Mouse (Mus musculus) MEL (cell line): ENCODE data around the gene Eif4g1. TPM values are rescaled to one million over a fixed set of nuclear protein-coding genes. Genes with fewer than 3 reads are reported as not detected.
A peak's percentile ranks its signal among the peaks of the same experiment; 100 is the strongest.

ENCODE experiments used
- DNase-seq: peaks from one replicate; pipeline ENCODE4 v3.0.0; 2011; ENCODE audit warnings: low read depth, low spot score
- H3K27ac ChIP-seq: 2 replicates; pipeline ENCODE4 v1.5.1; 2012; ENCODE audit warnings: low read depth, mild to moderate bottlenecking, control low read depth, low read length, moderate library complexity; ENCODE audit not compliant: control insufficient read depth
- H3K27me3 ChIP-seq, 2 experiments: fragments of 150-350 bp in 1 of 2; sonication (generic) in 1 of 2; 2 replicates each; pipeline ENCODE4 v1.6.1; 2012; ENCODE audit warnings: low read length in 2 of 2, mild to moderate bottlenecking in 2 of 2, improper control_type of control experiment in 1 of 2, moderate library complexity in 1 of 2; ENCODE audit not compliant: insufficient read depth in 2 of 2, control insufficient read depth in 1 of 2
- H3K36me3 ChIP-seq, 2 experiments: 2 replicates each; pipeline ENCODE4 v1.6.1; 2012 to 2014; ENCODE audit warnings: low read length in 2 of 2, improper control_type of control experiment in 1 of 2, inconsistent platforms in 1 of 2, mild to moderate bottlenecking in 1 of 2; ENCODE audit not compliant: insufficient read depth in 2 of 2, control insufficient read depth in 1 of 2
- H3K4me1 ChIP-seq, 2 experiments: fragments of 150-350 bp in 1 of 2; sonication (generic) in 1 of 2; 2 replicates each; pipeline ENCODE4 v1.6.1; 2012; ENCODE audit warnings: low read length in 2 of 2, improper control_type of control experiment in 1 of 2, mild to moderate bottlenecking in 1 of 2; ENCODE audit not compliant: insufficient read depth in 2 of 2, control insufficient read depth in 1 of 2
- H3K4me3 ChIP-seq, 2 experiments: fragments of 150-350 bp in 1 of 2; sonication (generic) in 1 of 2; 2 replicates each; pipeline ENCODE4 v1.5.1; 2012; ENCODE audit warnings: low read depth in 2 of 2, low read length in 2 of 2, mild to moderate bottlenecking in 2 of 2, moderate library complexity in 2 of 2, control low read depth in 1 of 2, improper control_type of control experiment in 1 of 2; ENCODE audit not compliant: control insufficient read depth in 1 of 2, insufficient read depth in 1 of 2
- H3K79me2 ChIP-seq: 2 replicates; pipeline ENCODE4 v1.6.1; 2012; ENCODE audit warnings: mild to moderate bottlenecking, low read length, moderate library complexity; ENCODE audit not compliant: control insufficient read depth, poor library complexity, insufficient read depth
- H3K9ac ChIP-seq: 2 replicates; pipeline ENCODE4 v1.6.1; 2012; ENCODE audit warnings: low read depth, mild to moderate bottlenecking, control low read depth, low read length, moderate library complexity; ENCODE audit not compliant: control insufficient read depth, poor library complexity, severe bottlenecking
- H3K9me3 ChIP-seq: fragments of 150-350 bp; sonication (generic); replicated peaks from 2 replicates; pipeline ENCODE4 v1.6.1; 2012; ENCODE audit warnings: mild to moderate bottlenecking, low read length, improper control_type of control experiment, moderate library complexity; ENCODE audit not compliant: insufficient read depth
- BHLHE40 ChIP-seq: IDR thresholded peaks from 2 replicates; pipeline ENCODE4 v1.6.1; 2012; ENCODE audit warnings: low read depth, mild to moderate bottlenecking, inconsistent platforms, low read length, improper control_type of control experiment, borderline replicate concordance
- CHD1 ChIP-seq: IDR thresholded peaks from 2 replicates; pipeline ENCODE4 v1.6.1; 2012; ENCODE audit warnings: low read depth, mild to moderate bottlenecking, inconsistent platforms, low read length, improper control_type of control experiment
- CHD2 ChIP-seq: IDR thresholded peaks from 2 replicates; pipeline ENCODE4 v1.6.1; 2011; ENCODE audit warnings: low read length, improper control_type of control experiment
- CTCF ChIP-seq, 3 experiments: IDR thresholded peaks in 2 of 3; conservative IDR thresholded peaks in 1 of 3; 2 replicates each; pipeline ENCODE4 v1.5.1; 2011 to 2012; ENCODE audit warnings: low read length in 3 of 3, low read depth in 2 of 3, mild to moderate bottlenecking in 2 of 3, improper control_type of control experiment in 1 of 3, inconsistent platforms in 1 of 3, mixed read lengths in 1 of 3, moderate library complexity in 1 of 3; ENCODE audit not compliant: control insufficient read depth in 1 of 3, insufficient read depth in 1 of 3, poor library complexity in 1 of 3, severe bottlenecking in 1 of 3
- E2F4 ChIP-seq: IDR thresholded peaks from 2 replicates; pipeline ENCODE4 v1.6.1; 2011; ENCODE audit warnings: low read depth, low read length, improper control_type of control experiment, borderline replicate concordance
- EP300 ChIP-seq, 2 experiments: IDR thresholded peaks; 2 replicates each; pipeline ENCODE4 v1.6.1; 2011; ENCODE audit warnings: improper control_type of control experiment in 2 of 2, low read length in 2 of 2, low read depth in 1 of 2, mild to moderate bottlenecking in 1 of 2
- ETS1 ChIP-seq: IDR thresholded peaks from 2 replicates; pipeline ENCODE4 v1.6.1; 2012; ENCODE audit warnings: low read depth, mild to moderate bottlenecking, inconsistent platforms, low read length, improper control_type of control experiment, moderate library complexity
- GABPA ChIP-seq: IDR thresholded peaks from 2 replicates; pipeline ENCODE4 v1.6.1; 2012; ENCODE audit warnings: low read depth, mild to moderate bottlenecking, inconsistent platforms, low read length, improper control_type of control experiment, moderate library complexity
- GATA1 ChIP-seq: IDR thresholded peaks from 2 replicates; pipeline ENCODE4 v1.6.1; 2011; ENCODE audit warnings: low read depth, low read length, improper control_type of control experiment
- JUND ChIP-seq: IDR thresholded peaks from 2 replicates; pipeline ENCODE4 v1.6.1; 2011; ENCODE audit warnings: low read depth, mild to moderate bottlenecking, improper control_type of control experiment, low read length
- KAT2A ChIP-seq: conservative IDR thresholded peaks from 2 replicates; pipeline ENCODE4 v1.6.1; 2012; ENCODE audit warnings: low read depth, low read length, improper control_type of control experiment, inconsistent platforms
- MAFK ChIP-seq: IDR thresholded peaks from 2 replicates; pipeline ENCODE4 v1.6.1; 2011; ENCODE audit warnings: low read depth, mild to moderate bottlenecking, low read length, improper control_type of control experiment, borderline replicate concordance
- MAX ChIP-seq: IDR thresholded peaks from 2 replicates; pipeline ENCODE4 v1.6.1; 2011; ENCODE audit warnings: low read length, improper control_type of control experiment
- MAZ ChIP-seq: IDR thresholded peaks from 2 replicates; pipeline ENCODE4 v1.6.1; 2012; ENCODE audit warnings: low read depth, mild to moderate bottlenecking, inconsistent platforms, low read length, improper control_type of control experiment
- MEF2A ChIP-seq: IDR thresholded peaks from 2 replicates; pipeline ENCODE4 v1.6.1; 2014; ENCODE audit warnings: low read depth, mild to moderate bottlenecking, inconsistent platforms, low read length, improper control_type of control experiment; ENCODE audit not compliant: poor library complexity, insufficient replicate concordance, severe bottlenecking; ENCODE audit errors: extremely low read depth
- MXI1 ChIP-seq: IDR thresholded peaks from 2 replicates; pipeline ENCODE4 v1.6.1; 2011; ENCODE audit warnings: mild to moderate bottlenecking, low read depth, low read length, improper control_type of control experiment
- MYB ChIP-seq: IDR thresholded peaks from 2 replicates; pipeline ENCODE4 v1.6.1; 2011; ENCODE audit warnings: mild to moderate bottlenecking, low read depth, low read length, improper control_type of control experiment
- NELFE ChIP-seq: IDR thresholded peaks from 2 replicates; pipeline ENCODE4 v1.6.1; 2011; ENCODE audit warnings: low read depth, low read length, improper control_type of control experiment
- POLR2A ChIP-seq, 2 experiments: IDR thresholded peaks; 2 replicates each; pipeline ENCODE4 v1.6.1; 2011 to 2012; ENCODE audit warnings: low read length in 2 of 2, mild to moderate bottlenecking in 2 of 2, control low read depth in 1 of 2, improper control_type of control experiment in 1 of 2, low read depth in 1 of 2, moderate library complexity in 1 of 2; ENCODE audit not compliant: control insufficient read depth in 1 of 2, insufficient read depth in 1 of 2, poor library complexity in 1 of 2
- POLR2AphosphoS2 ChIP-seq: IDR thresholded peaks from 2 replicates; pipeline ENCODE4 v1.6.1; 2011; ENCODE audit warnings: low read length, improper control_type of control experiment
- POLR2AphosphoS5 ChIP-seq: IDR thresholded peaks from 2 replicates; pipeline ENCODE4 v1.6.1; 2012; ENCODE audit warnings: low read depth, borderline replicate concordance, mild to moderate bottlenecking, inconsistent platforms, low read length, moderate library complexity, mixed read lengths
- RAD21 ChIP-seq: IDR thresholded peaks from 2 replicates; pipeline ENCODE4 v1.6.1; 2011; ENCODE audit warnings: mild to moderate bottlenecking, low read depth, low read length, improper control_type of control experiment
- RCOR1 ChIP-seq: IDR thresholded peaks from 2 replicates; pipeline ENCODE4 v1.6.1; 2012; ENCODE audit warnings: low read depth, mild to moderate bottlenecking, inconsistent platforms, low read length, improper control_type of control experiment
- SIN3A ChIP-seq: IDR thresholded peaks from 2 replicates; pipeline ENCODE4 v1.6.1; 2012; ENCODE audit warnings: low read length, improper control_type of control experiment, inconsistent platforms
- SMC3 ChIP-seq: IDR thresholded peaks from 2 replicates; pipeline ENCODE4 v1.6.1; 2011; ENCODE audit warnings: low read depth, low read length, improper control_type of control experiment
- TAL1 ChIP-seq: IDR thresholded peaks from 2 replicates; pipeline ENCODE4 v1.6.1; 2012; ENCODE audit warnings: mild to moderate bottlenecking, inconsistent platforms, low read length, moderate library complexity, mixed read lengths
- TBP ChIP-seq: IDR thresholded peaks from 2 replicates; pipeline ENCODE4 v1.8.0; 2011; ENCODE audit warnings: low read depth, low read length, improper control_type of control experiment
- TCF12 ChIP-seq: IDR thresholded peaks from 2 replicates; pipeline ENCODE4 v1.6.1; 2014; ENCODE audit warnings: low read depth, mild to moderate bottlenecking, inconsistent platforms, low read length, improper control_type of control experiment, moderate library complexity
- USF1 ChIP-seq: IDR thresholded peaks from 2 replicates; pipeline ENCODE4 v1.6.1; 2014; ENCODE audit warnings: low read depth, mild to moderate bottlenecking, inconsistent platforms, low read length, improper control_type of control experiment, moderate library complexity
- ZC3H11A ChIP-seq: IDR thresholded peaks from 2 replicates; pipeline ENCODE4 v1.6.1; 2012; ENCODE audit warnings: low read depth, mild to moderate bottlenecking, inconsistent platforms, low read length, improper control_type of control experiment
- ZKSCAN1 ChIP-seq: IDR thresholded peaks from 2 replicates; pipeline ENCODE4 v1.6.1; 2012; ENCODE audit warnings: low read depth, mild to moderate bottlenecking, inconsistent platforms, low read length, improper control_type of control experiment, moderate library complexity
- ZNF384 ChIP-seq: IDR thresholded peaks from 2 replicates; pipeline ENCODE4 v1.6.1; 2012; ENCODE audit warnings: low read depth, mild to moderate bottlenecking, inconsistent platforms, low read length, improper control_type of control experiment
- polyA plus RNA-seq, 2 experiments: library from polyadenylated mRNA; stranded (reverse) in 1 of 2; unstranded in 1 of 2; fragments of >175 nt in 1 of 2; fragments of >200 nt in 1 of 2; gene quantifications; 2 replicates each; pipeline versions ENCODE4 v1.2.1 to v1.2.4; 2012; ENCODE audit warnings: low replicate concordance in 2 of 2, low read depth in 1 of 2; ENCODE audit not compliant: insufficient read length in 2 of 2, insufficient read depth in 1 of 2, missing spikeins in 1 of 2
- total RNA-seq: library from RNA; depleted of rRNA; stranded (reverse); fragments of 300-350 nt; gene quantifications from 2 replicates; pipeline ENCODE4 v1.2.3, GENCODE M21; 2012

The Eif4g1 gene
- total and polyA plus RNA-seq, 3 experiments: 327 to 436 (median 409) TPM

DNA sequence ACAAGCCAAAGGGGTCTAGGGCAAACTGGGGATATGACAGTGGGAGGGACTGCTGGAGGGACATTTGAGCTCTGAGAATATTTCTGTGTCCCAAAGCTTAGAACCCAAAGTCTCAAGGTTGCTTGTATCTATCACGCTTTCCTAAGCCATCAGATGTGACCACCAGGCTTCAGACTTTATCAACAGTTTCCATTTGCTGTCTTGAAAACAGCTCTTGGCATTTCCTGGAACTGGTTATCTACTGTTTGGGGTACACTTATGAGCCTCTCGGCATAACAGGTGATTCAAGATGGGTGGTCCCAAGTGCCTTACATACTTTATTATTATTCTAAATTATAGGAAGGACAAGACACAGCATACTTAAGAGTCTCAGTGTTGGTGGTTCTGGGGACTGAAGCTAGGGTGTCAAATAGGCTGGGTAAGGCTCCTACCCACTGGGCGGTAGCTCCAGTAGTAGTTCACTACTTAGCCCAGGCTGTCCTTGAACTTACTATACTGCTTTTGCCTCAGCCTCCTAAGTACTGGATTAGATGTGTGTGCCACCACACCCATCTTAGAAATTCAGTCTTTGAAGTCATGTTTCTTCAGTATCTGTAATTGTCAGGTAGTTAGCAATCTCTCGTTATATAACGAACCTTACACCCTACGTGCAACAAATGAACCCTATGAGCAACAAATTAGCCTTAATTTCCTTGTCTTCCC, 35.7 kb downstream of the Eif4g1 start (continued):
- TF ChIP-seq JUND (no peak), ZNF384 (no peak), ZKSCAN1 (no peak), KAT2A (no peak), SMC3 (no peak), MXI1 (no peak), MAZ (no peak), MAFK (no peak), TBP (no peak), CHD2 (no peak), NELFE (no peak), GATA1 (peak; percentile 56; the same call in 1 of the 2 replicates), GABPA (no peak), POLR2AphosphoS5 (no peak), MAX (no peak), POLR2AphosphoS2 (no peak)
- TF ChIP-seq, all 39 proteins: peak for 6

DNA sequence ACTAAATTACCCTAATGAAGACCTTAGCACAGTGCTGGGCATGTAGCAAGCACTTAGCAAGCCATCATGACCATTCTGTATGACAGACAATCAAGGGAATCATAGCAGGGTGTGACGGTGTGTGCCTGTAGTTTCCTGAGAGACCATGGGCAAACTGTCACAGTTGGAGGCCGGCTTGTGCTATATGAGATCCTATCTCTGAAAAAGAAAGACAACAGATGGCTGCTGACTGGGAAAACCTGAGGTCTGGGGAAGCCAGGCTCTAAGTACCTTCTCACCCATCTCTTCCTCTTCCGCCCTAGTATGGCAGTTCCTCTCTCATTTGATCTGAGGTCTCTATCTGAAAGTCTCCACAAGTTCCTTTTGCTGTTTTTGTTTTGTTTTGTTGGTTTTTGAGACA, 37.7 kb downstream of the Eif4g1 start:
- Histone ChIP-seq H3K9ac (no peak overlapping the region), H3K4me3 (no peak overlapping the region), H3K27me3 (no peaks in the 10 kb centered on the region), H3K27ac (peak overlapping the region; percentile 62), H3K9me3 (no peaks in the 10 kb centered on the region), H3K79me2 (no peaks in the 10 kb centered on the region), H3K36me3 (peaks cover 0 to 34% of the 10 kb centered on the region in 2 experiments; a peak in 2 of 4 replicates), H3K4me1 (peaks cover 15 to 33% of the 10 kb centered on the region in 2 experiments)
- no peak for TF ChIP-seq MYB
- TF ChIP-seq TCF12: no peak
- no peak for TF ChIP-seq MEF2A
- TF ChIP-seq ETS1: peak; percentile 37; the same call in 1 of the 2 replicates
- no peak for TF ChIP-seq POLR2A (IDR thresholded peaks at IDR 0.05; ENCODE audit: control insufficient read depth in 1 of 2, insufficient read depth in 1 of 2, low read depth in 1 of 2, low read length in 2 of 2, poor library complexity in 1 of 2)
- no peak for TF ChIP-seq POLR2AphosphoS5
- peak; percentile 68 for TF ChIP-seq TBP
- TF ChIP-seq E2F4: no peak
- no peak for TF ChIP-seq MXI1
- no peak for TF ChIP-seq ZKSCAN1
- 0 out of 4 replicates have a peak, but pooled peaks of 1 of the 2 experiments have one; percentile 21 for TF ChIP-seq EP300 (IDR thresholded peaks at IDR 0.05; ENCODE audit: low read depth in 1 of 2, low read length in 2 of 2)
- TF ChIP-seq GABPA: no peak
- no peak for TF ChIP-seq MAZ
- TF ChIP-seq CTCF (IDR thresholded peaks at IDR 0.05 in 2 of 3, conservative IDR thresholded peaks at IDR 0.05 in 1 of 3; ENCODE audit: control insufficient read depth in 1 of 3, insufficient read depth in 1 of 3, low read depth in 2 of 3, low read length in 3 of 3, poor library complexity in 1 of 3, severe bottlenecking in 1 of 3): no peak
- TF ChIP-seq KAT2A: no peak
- no peak for TF ChIP-seq USF1
- no peak for TF ChIP-seq SIN3A
- TF ChIP-seq MAFK: no peak
- no peak for TF ChIP-seq MAX
- no peak for TF ChIP-seq RAD21
- TF ChIP-seq TAL1: no peak
- TF ChIP-seq ZC3H11A: no peak
- no peak for TF ChIP-seq CHD1
- no peak for TF ChIP-seq BHLHE40
- no peak for TF ChIP-seq RCOR1
- TF ChIP-seq POLR2AphosphoS2: no peak
- TF ChIP-seq GATA1: peak; percentile 20; the same call in 1 of the 2 replicates
- peak; percentile 71 for DNase-seq
